Mouse (Mus musculus): ENCODE measurements around the gene Synj2bp. TPM values are rescaled to one million over a fixed set of nuclear protein-coding genes. Genes with fewer than 3 reads are reported as not detected.

Synj2bp gene
- polyA plus RNA-seq (2017; shearing (Covaris generic)): 66.7 TPM

GRCm38 (mm10) chr12:81532316-81533028, at the start of gene Synj2bp, which contains the start of gene Gm20498:
Gene Synj2bp, minus strand, starts transcription at chr12:81532911.
Gene Gm20498, minus strand, starts transcription at chr12:81532905.

GRCm38 (mm10) chr12:81568374-81568773, 35.7 kb upstream of the Synj2bp start, which contains the start of gene Adam21:
Gene Adam21, minus strand, starts transcription at chr12:81568474.

GRCm38 (mm10) chr12:81484727-81485191, 48.0 kb downstream of the Synj2bp start, which contains the start of gene Cox16:
Gene Cox16, minus strand, starts transcription at chr12:81485127.

Other genes starting within 250 kb of the Synj2bp start
- gene Slc8a3, start 199.7 kb downstream of the Synj2bp start, polyA plus RNA-seq (2017; shearing (Covaris generic)): not detected
- 0.55 TPM for gene Gm4787, start 153.4 kb downstream of the Synj2bp start, polyA plus RNA-seq (2017; shearing (Covaris generic))
- 0.46 TPM for gene Adam4, start 111.0 kb downstream of the Synj2bp start, polyA plus RNA-seq (2017; shearing (Covaris generic))
- 188 TPM for gene Cox16, start 47.8 kb downstream of the Synj2bp start, polyA plus RNA-seq (2017; shearing (Covaris generic))
- 15.1 TPM for gene Gm20498, start within 50 bp of the Synj2bp start, polyA plus RNA-seq (2017; shearing (Covaris generic))
- not detected for gene Adam21, start 35.6 kb upstream of the Synj2bp start, polyA plus RNA-seq (2017; shearing (Covaris generic))
- 31.3 TPM for gene Med6, start 62.1 kb upstream of the Synj2bp start, polyA plus RNA-seq (2017; shearing (Covaris generic))
- gene Ttc9, start 98.3 kb upstream of the Synj2bp start, polyA plus RNA-seq (2017; shearing (Covaris generic)): not detected
- gene Map3k9, start 248.3 kb upstream of the Synj2bp start, polyA plus RNA-seq (2017; shearing (Covaris generic)): 0.14 TPM